Mouse (Mus musculus) megakaryocyte, adult 5-6 weeks (primary cell): ENCODE data around the gene Shld2. TPM values are rescaled to one million over a fixed set of nuclear protein-coding genes. Genes with fewer than 3 reads are reported as not detected.

ENCODE experiments used
- ATAC-seq: 2 replicates; pipeline ENCODE4 v1.8.0; 2016; ENCODE audit warnings: mild to moderate bottlenecking, inconsistent platforms; ENCODE audit not compliant: poor library complexity, severe bottlenecking
- total RNA-seq, 2 experiments: library from RNA; stranded (forward) in 1 of 2; stranded (reverse) in 1 of 2; fragments of 153-499, 151-499 nt in 1 of 2; fragments of 221-1000, 200-1000 nt in 1 of 2; gene quantifications; 2 replicates each; pipeline versions ENCODE4 v1.2.3 to v1.2.4; 2015 to 2017

The Shld2 gene
- total RNA-seq, 2 experiments from 2014 or later, result 11.5 to 14.6 TPM

GRCm38 (mm10) chr14:34223362-34223898, 86.9 kb downstream of the Shld2 start:
- ATAC-seq, result no peak

DNA sequence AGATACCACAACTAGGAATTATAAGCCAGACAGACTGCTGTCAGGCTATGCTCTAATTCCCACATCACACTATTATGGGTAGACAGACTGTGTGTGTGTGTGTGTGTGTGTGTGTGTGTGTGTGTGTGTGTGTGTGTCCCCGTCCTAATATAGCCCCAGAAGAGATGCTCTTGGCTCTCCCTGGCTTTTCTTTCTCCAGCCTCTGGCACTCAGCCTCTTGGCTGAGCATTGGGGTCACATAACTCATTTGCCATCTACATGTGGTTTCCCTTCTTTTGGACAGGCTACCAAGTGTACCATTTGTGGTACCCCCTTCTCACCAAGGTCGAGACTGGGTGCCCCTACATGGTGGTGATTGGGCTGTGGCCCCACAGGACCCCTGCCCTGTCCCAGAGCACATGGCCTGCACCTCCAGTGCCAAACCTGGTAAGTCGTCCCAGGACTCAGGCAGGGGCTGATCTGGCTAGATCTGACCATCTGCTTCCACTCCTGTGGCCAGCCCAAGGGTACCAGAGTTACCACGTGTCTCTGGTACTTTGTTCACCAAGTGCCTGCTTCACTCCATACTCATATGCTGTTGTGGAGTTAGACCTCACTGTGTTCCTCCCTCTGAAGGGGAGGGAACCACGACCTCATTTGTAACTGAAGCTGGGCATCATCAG, 88.7 kb downstream of the Shld2 start:
- no peak for ATAC-seq

GRCm38 (mm10) chr14:34220426-34220825, 89.9 kb downstream of the Shld2 start:
- ATAC-seq, result no peak

- no peak for ATAC-seq
Measured at GRCm38 (mm10) chr14:34219786-34220198, 90.5 kb downstream of the Shld2 start.

- ATAC-seq, result no peak
Measured at GRCm38 (mm10) chr14:34219295-34219694, 91.0 kb downstream of the Shld2 start, which contains the start of gene Syt15. TSS of gene Syt15 (plus strand) at chr14:34219595.

DNA sequence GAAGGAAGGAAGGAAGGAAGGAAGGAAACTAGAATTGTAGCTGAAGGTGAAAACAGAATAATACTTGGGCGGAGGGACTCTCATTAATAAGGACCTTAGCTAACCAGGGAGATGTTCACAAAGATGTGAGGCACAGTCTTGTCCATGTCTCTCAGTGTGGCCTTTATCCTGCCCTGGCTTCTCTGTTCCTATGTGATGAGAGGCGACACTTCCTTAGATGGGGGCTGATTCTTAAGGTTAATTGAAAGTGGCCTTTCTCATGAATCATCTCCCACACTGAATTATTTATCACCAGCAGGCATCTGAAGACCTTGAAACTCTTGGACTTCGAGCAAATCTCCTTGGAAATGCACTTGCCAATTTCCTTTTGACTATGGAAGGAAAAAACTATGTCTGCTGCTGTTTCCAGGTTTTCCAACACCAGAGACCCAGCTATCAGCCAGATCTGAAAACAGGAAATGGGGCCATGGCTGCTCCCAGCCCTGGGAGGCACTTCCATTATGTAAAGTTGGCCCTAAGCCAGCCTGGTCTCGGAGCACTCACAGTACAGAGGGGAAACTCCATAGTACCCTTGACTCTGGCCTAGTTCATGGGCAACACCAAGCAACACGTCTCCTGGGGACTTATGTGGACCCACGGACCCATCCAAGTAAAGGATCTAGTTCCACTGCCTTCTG, 94.7 kb downstream of the Shld2 start:
- ATAC-seq, result no peak

DNA sequence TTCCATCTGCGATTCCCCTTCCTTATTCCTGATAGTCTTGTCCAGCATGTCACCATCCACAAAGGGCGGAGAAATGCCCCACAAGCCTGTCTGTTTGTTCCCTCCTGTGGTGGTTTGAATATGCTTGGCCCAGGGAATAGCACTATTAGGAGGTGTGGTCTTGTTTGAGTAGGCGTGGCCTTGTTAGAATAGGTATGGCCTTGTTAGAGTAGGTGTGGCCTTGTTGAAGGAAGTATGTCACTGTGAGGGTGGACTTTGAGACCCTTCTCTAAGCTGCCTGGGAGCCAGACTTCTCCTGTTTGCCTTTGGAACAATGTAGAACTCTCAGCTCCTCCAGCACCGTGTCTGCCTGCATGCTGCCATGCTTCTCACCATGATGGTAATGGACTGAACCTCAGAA, 100.4 kb downstream of the Shld2 start:
- no peak for ATAC-seq

DNA sequence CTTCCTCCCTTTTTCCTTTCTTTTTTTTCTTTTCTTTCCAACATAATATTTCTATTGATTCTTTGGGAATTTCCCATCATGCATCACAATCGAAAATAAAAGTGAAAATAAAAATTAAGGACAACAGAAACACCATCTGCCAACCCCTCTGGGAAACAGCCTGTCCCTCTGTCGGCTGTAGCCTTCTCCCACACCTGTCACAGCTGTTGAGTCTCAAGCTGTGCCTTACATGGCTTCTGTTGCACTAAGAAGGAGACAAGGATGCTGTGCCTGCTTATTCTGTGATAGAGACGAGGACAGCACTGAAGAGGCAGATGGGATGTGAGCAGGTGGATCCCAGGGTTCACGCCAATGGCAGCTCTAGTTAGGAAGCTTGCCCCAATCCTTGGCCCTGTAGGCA, 101.2 kb downstream of the Shld2 start:
- ATAC-seq, result no peak

- no peak for ATAC-seq
Measured at GRCm38 (mm10) chr14:34208651-34209050, 101.6 kb downstream of the Shld2 start.

GRCm38 (mm10) chr14:34207996-34208395, 102.3 kb downstream of the Shld2 start:
- no peak for ATAC-seq

DNA sequence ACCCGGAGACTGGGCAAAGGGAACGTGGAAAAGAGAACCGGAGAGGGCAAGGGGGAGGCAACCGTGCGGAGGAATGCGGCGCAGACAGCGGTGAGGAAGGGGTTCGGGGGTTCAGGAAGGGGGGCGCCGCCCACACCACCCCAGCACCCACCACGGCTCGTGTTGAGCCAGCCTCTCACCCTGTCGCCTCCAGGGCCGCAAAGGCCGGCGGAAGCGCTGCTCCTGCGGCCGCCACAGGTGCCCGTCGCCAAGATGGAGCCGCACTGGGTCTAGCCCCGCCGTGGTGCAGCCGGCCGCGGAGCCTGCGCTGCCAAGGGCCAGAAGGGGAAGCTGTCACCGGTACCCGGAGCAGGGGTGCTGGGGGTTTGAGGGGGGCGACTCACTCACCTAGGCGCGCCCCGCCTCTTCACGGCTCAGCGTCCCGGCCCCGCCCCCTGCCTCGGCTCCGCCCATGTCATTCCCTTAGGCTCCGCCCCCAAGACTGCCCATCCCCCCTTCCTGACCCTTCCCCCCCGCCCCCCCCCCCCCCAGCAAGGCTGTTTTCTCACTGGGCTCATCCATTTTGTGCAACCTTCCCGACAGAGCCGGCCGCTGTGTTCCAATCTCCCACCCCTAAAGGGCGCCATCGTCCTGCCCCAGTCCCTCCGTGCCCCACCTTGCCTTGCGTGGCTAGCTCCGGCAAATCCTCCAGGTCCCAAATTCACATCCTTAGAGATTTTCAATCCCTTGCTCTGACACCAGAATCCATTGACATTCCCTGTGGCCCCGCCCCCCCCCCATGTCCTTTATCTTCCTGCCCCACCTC, 108.9 kb downstream of the Shld2 start, which contains the start of gene Gprin2:
TSS of gene Gprin2 (minus strand) at position 423 of the 805 bp plus-strand sequence.
- peak; percentile 49; the same call in 1 of the 2 replicates for ATAC-seq

DNA sequence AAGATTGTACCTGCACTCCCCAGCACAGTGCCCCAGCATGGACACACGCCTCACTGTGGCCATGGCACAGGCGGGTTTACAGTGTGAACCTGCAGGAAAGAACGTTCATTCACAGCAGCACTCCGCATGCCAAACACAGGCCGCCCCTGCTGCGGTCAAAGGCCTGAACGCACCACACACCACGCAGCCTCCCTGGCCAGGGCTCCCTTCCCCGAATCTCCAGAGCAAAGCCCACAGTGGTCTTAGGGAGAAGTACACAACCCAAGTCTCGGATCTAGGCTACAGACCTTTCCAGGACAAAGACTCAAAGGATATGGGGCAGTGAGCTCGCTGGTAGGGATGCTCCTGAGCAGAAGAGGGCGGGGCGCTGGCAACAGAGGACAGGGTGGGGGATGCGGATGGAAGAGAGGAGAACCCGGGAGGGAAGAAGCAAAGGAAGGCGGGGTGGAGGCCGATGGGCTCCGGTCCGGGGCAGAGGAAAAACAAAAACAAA, 109.5 kb downstream of the Shld2 start:
- ATAC-seq, result no peak

DNA sequence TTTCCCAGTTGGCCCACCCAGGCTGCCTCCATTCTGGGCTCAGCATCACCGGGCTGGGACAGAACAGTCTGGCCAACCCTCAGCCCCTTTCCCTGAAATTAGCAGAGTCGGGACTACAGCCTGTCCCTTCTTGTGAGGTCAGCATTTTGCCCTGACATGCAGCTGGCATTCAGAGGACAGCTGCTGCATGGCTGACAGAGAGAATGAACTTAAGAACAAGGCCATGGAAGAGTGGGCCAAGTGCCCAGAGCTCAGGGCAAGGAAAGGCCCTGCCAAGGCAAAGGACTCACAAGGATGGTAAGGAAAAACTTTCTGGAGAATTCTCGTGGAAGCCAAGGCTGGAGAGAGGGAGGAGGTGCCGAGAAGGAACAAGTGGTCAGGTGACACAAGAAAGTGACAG, 113.6 kb downstream of the Shld2 start:
- ATAC-seq, result no peak

GRCm38 (mm10) chr14:34195466-34195865, 114.8 kb downstream of the Shld2 start:
- no peak for ATAC-seq

GRCm38 (mm10) chr14:34193879-34194278, 116.4 kb downstream of the Shld2 start:
- ATAC-seq, result no peak

DNA sequence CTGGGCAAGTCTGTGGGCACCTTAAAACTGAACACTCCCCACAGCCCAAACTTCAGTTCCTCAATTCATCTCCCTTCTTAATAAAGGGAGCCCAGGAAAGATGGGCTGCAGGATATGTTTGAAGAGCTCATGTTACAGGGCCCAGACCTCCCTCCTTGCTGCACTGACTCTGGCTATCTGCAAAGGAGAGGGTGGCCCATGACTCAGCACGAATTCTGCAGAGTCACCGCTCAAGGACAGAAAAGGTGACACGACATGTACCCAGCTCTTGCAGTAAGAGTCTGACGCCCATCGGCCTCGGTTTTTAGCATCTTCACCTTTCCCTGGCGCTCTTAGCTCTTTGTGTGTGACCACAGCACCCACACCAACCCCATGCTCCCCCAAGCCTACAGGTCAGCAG, 119.9 kb downstream of the Shld2 start:
- ATAC-seq, result no peak

- peak; percentile 66 for ATAC-seq
Measured at GRCm38 (mm10) chr14:34188629-34189028, 121.7 kb downstream of the Shld2 start.
